Mouse (Mus musculus) bone marrow macrophage, adult 2 months (primary cell): ENCODE data around the gene Tnf.

Source experiments
- CTCF ChIP-seq: IDR thresholded peaks from 2 replicates; pipeline ENCODE4 v1.5.1; 2012; ENCODE audit warnings: low read depth, mild to moderate bottlenecking, low read length, moderate library complexity
- POLR2A ChIP-seq: IDR thresholded peaks from 2 replicates; pipeline ENCODE4 v1.6.1; 2012; ENCODE audit warnings: mild to moderate bottlenecking, low read depth, low read length, borderline replicate concordance

DNA sequence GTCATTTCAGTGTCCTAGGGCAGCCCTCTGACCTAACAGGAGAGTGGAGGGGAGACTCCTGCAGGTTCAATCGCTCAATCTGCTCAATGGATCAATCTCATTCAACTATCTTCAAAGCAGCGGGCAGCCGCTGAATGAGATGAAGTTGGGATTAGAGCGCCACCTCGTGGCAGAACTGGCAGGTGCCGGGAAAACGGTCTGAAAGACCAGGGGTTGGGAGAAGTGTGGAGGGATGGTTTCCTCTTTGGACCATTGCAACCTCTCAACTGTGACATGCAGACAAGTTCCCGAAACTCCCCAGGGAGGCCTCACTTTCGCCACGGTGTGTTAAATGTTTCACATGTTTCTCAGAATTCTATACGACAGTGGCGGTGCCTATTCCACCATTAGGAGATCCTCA, 30.2 kb upstream of the Tnf start:
- TF ChIP-seq CTCF (peak; percentile 97), POLR2A (no peak)
